Mouse (Mus musculus) neural tube, embryonic 13.5 days (tissue): ENCODE results near the gene Bcl7b. TPM values are rescaled to one million over a fixed set of nuclear protein-coding genes. Genes with fewer than 3 reads are reported as not detected.
A peak's percentile ranks its signal among the peaks of the same experiment; 100 is the strongest.

Experiments
- ATAC-seq: fragments of 200-750 bp; cut with Nextera tagmentation; 2 replicates; pipeline ENCODE4 v1.8.0; 2017; ENCODE audit warnings: low read depth, mild to moderate bottlenecking, moderate TSS enrichment, moderate library complexity
- H3K27ac ChIP-seq: fragments of 300-500 bp; sonication (generic); replicated peaks from 2 replicates; pipeline ENCODE4 v1.5.1; 2015; ENCODE audit warnings: moderate library complexity, mild to moderate bottlenecking, inconsistent platforms
- H3K27me3 ChIP-seq: fragments of 300-500 bp; sonication (generic); 2 replicates; pipeline ENCODE4 v1.6.1; 2015; ENCODE audit warnings: mild to moderate bottlenecking, inconsistent platforms
- H3K36me3 ChIP-seq: fragments of 300-500 bp; sonication (generic); 2 replicates; pipeline ENCODE4 v1.6.1; 2015; ENCODE audit warnings: mild to moderate bottlenecking, inconsistent platforms
- H3K4me1 ChIP-seq: fragments of 300-500 bp; sonication (generic); replicated peaks from 2 replicates; pipeline ENCODE4 v1.6.1; 2015; ENCODE audit warnings: inconsistent platforms
- H3K4me2 ChIP-seq: fragments of 300-500 bp; sonication (generic); 2 replicates; pipeline ENCODE4 v1.6.1; 2015; ENCODE audit warnings: inconsistent platforms, mild to moderate bottlenecking, moderate library complexity
- H3K4me3 ChIP-seq: fragments of 300-500 bp; sonication (generic); 2 replicates; pipeline ENCODE4 v1.5.1; 2015; ENCODE audit warnings: mild to moderate bottlenecking, inconsistent platforms
- H3K9ac ChIP-seq: fragments of 300-500 bp; sonication (generic); 2 replicates; pipeline ENCODE4 v1.6.1; 2015; ENCODE audit warnings: moderate library complexity, mild to moderate bottlenecking, inconsistent platforms
- H3K9me3 ChIP-seq: fragments of 300-500 bp; sonication (generic); 2 replicates; pipeline ENCODE4 v1.6.1; 2016; ENCODE audit warnings: inconsistent platforms
- WGBS: fragments of 180-500 bp; shearing (Covaris S2); methylation state at CpG from one replicate; pipeline ENCODE4 v1.1.7; 2015; 5-methylcytosine and 5-hydroxymethylcytosine counted together
- polyA plus RNA-seq: library from polyadenylated mRNA; unstranded; fragments of >200 nt; fragmentation: Nextera tagmentation; extraction: Ambion mirVana; gene quantifications from 2 replicates; pipeline ENCODE4 v1.2.1, GENCODE M21; 2015

The Bcl7b gene
- polyA plus RNA-seq, 1 experiment from 2014 or later = 49.2 TPM

DNA sequence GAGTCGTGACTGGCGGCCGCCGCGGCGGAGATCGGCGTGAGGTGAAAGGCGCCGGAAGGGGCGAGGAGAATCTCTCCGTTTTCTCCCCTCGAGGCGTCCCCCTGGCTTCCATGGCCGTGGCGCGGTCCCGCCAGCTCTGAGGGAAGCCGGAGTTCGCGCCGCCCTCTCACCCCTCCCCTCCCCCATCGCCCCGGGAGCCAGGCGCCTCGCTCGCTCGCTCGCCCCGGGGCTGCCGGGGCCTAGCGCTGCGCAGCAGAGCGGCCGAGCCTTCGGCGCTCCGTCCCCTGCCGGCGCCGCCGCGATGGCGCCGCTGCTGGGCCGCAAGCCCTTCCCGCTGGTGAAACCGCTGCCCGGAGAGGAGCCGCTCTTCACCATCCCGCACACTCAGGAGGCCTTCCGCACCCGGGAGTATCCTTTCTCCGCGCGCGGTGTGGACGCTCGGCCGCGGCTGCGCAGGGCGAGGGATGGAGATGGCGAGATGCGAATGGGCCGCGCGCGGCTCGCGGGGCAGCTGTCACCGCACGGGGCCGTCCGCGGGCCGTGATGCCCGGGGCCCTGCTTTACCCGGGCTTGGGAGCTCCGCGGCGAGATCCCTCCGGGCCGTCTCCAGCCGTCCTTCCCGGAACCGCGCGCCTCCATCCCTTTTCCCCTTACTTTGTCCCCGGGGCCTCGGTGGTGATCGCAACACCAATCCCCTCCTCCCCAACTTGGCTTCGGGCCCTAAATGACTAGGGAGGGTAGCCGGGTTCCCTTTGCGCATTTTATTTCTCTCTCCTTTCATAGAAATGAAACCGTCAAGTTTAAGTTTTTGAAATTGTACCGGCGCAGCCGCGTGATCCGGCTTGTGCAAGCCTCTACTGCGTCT lies 19.5 kb downstream of the Bcl7b start:
- Histone ChIP-seq H3K9me3 (0 out of 2 replicates have a peak, but pooled peaks cover 4% of the 10 kb centered on the region), H3K27me3 (no peaks in the 10 kb centered on the region), H3K27ac (peak overlapping the region; percentile 98), H3K9ac (peak overlapping the region; percentile 95), H3K4me3 (peak overlapping the region; percentile 99), H3K36me3 (peaks cover 19% of the 10 kb centered on the region), H3K4me2 (peak overlapping the region; percentile 92), H3K4me1 (peaks cover 50% of the 10 kb centered on the region)
- under 1% methylated on average over 87 of the region's 102 CpGs for WGBS
- ATAC-seq = peak; percentile 62

DNA sequence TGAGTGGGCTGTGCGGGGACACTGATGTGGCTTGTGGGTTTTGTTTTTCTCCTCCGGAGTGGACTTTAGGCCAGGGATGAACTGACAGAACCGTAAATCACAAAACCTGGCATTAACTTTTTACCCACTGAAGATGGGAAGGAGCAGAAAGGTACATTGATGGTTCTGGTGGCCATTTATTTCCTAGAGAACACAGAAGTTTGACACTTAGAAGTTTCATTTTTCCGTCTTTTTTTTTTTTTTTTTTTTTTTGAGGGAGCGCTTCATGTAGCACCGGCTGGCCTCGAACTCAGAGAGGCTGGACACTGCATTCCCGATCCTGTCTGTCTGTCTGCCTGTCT lies 20.1 kb downstream of the Bcl7b start:
- peaks cover 56% of the 10 kb centered on the region for H3K4me1 ChIP-seq
- H3K4me2 ChIP-seq = peak overlapping the region; percentile 92
- under 1% methylated on average over 8 of the region's 8 CpGs for WGBS
- peak overlapping the region; percentile 99 for H3K4me3 ChIP-seq
- H3K9ac ChIP-seq = peak overlapping the region; percentile 95
- no peak for ATAC-seq
- no peaks in the 10 kb centered on the region for H3K27me3 ChIP-seq
- 0 out of 2 replicates have a peak, but pooled peaks cover 4% of the 10 kb centered on the region for H3K9me3 ChIP-seq
- peaks cover 17% of the 10 kb centered on the region for H3K36me3 ChIP-seq
- peak overlapping the region; percentile 98 for H3K27ac ChIP-seq

DNA sequence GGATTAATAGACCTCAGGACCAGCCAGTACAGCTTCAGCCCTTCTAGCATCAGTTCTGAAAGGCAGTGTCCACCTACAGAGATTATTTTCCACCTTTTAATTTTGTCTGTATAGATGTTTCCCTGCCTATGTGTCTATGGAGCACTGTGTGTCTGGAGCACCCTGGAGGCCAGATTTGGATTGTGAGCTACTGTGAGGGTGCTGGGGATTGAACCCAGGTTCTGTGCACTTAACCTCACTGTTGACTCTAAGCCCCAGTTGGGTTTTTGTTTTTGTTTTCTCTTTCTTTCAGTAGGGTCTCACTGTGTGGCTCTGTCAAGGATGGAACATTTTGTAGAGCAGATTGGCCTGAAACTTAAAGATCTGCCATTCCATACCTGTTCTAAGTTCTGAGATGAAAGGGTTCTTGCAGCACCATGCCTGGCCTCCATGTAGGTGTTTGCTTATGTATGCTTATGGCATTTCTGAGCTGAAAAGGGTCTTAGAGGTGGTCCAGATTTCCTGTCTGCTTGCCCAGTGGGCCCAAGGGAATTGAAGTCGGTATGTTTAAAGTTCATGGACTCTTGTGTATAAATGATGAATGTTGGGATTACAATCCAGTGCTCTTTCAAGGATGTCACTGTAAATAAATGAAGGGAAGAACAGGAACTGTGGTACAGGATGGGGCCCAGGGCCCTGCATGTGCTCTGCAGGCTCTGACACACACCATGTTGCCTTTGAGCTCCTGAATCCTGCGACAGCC lies 21.4 kb downstream of the Bcl7b start:
- H3K36me3 ChIP-seq = peaks cover 17% of the 10 kb centered on the region
- H3K9ac ChIP-seq = peak overlapping the region; percentile 95
- peaks cover 67% of the 10 kb centered on the region for H3K4me1 ChIP-seq
- 0 out of 2 replicates have a peak, but pooled peaks cover 3% of the 10 kb centered on the region for H3K9me3 ChIP-seq
- 55% methylated on average over 2 of the region's 2 CpGs for WGBS
- peak overlapping the region; percentile 99 for H3K4me3 ChIP-seq
- no peak for ATAC-seq
- H3K27me3 ChIP-seq = no peaks in the 10 kb centered on the region
- H3K27ac ChIP-seq = no peak overlapping the region
- H3K4me2 ChIP-seq = peak overlapping the region; percentile 92

DNA sequence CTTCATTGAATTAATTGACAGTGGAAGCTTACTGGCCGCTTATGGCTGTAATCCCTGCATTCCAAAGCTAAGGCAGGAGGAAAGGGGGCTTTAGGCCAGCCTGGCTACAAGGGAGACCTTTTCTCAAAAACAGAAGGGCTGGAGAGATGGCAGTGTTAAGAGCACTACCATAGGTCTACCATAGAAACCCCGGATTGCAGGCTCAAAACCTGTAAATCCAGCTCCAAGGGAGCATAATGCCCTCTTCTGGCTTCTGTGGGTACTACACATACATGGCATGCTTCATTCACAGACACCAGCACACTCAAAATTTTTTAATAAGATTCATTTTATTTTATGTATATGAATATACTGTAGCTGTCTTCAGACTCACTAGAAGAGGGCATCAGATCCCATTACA lies 23.5 kb downstream of the Bcl7b start:
- ATAC-seq = no peak
- no peak overlapping the region for H3K4me2 ChIP-seq
- WGBS = 37% methylated on average over 2 of the region's 2 CpGs
- H3K27ac ChIP-seq = no peak overlapping the region
- no peaks in the 10 kb centered on the region for H3K9me3 ChIP-seq
- no peak overlapping the region for H3K9ac ChIP-seq
- H3K4me3 ChIP-seq = no peak overlapping the region
- peaks cover 32% of the 10 kb centered on the region for H3K36me3 ChIP-seq
- H3K27me3 ChIP-seq = no peaks in the 10 kb centered on the region
- peaks cover 60% of the 10 kb centered on the region for H3K4me1 ChIP-seq

DNA sequence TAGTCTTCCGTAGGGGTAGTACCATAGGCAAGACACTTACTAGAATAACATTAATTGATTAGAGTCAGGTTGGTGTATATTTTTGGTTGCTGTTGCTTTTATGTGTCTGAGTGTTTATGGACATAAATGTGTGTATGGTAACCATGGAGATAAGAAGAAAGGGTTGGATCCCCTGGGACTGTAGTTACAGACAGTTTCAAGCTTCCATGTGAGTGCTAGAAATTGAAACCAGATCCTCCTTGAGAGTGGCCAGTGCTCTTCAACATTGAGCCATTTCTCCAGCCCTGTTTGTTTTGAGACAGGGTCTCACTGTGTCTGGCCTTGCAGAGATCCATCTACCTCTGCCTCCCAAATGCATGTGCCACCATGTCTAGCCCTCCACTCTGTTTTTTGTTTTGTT lies 24.3 kb downstream of the Bcl7b start:
- Histone ChIP-seq H3K4me2 (no peak overlapping the region), H3K4me3 (no peak overlapping the region), H3K4me1 (peaks cover 60% of the 10 kb centered on the region), H3K36me3 (peaks cover 38% of the 10 kb centered on the region), H3K9me3 (no peaks in the 10 kb centered on the region), H3K9ac (0 out of 2 replicates have a peak overlapping the region, but pooled peaks have one; percentile 22), H3K27ac (no peak overlapping the region), H3K27me3 (no peaks in the 10 kb centered on the region)
- 94% methylated on average over 1 of the region's 1 CpGs for WGBS
- ATAC-seq = no peak

DNA sequence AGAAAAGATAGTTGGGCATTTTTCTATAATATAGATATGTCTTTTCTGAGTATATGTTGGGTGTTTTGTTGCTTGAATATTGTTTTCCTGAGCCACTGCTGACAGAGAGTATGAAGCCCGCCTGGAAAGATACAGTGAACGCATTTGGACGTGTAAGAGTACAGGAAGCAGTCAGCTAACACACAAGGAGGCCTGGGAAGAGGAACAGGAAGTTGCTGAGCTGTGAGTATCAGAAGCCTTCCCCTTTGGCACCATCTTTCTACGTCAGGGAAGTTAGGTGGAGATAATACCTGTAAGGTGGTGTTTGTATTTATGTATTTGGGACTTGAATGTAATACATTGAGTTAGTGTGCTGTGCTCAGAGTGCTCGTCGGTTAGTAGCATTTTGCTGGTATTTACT lies 28.3 kb downstream of the Bcl7b start:
- Histone ChIP-seq H3K4me1 (peaks cover 28% of the 10 kb centered on the region), H3K9me3 (no peaks in the 10 kb centered on the region), H3K27ac (no peak overlapping the region), H3K4me3 (no peak overlapping the region), H3K9ac (no peak overlapping the region), H3K27me3 (no peaks in the 10 kb centered on the region), H3K36me3 (peaks cover 60% of the 10 kb centered on the region), H3K4me2 (no peak overlapping the region)
- 88% methylated on average over 6 of the region's 6 CpGs for WGBS
- no peak for ATAC-seq

DNA sequence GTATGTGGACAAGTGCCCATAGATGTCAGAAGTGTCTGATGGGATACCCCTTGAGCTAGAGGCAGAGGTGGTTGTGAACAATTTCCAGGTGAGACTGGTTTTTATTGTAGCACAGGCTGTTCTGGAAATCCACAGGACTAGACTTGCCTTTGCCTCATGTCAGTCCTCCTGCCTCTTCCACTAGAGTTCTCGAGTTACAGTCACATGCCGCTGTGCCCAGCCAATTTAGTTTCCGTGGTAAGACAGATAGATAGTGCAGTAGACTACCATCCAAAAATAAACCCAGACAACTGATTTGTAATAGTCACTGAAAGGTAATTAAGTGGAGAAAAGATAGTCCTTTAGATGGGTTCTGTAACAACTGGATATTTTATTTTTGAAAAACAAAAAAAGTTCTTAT lies 34.7 kb downstream of the Bcl7b start:
- Histone ChIP-seq H3K36me3 (peaks cover 79% of the 10 kb centered on the region), H3K4me1 (no peaks in the 10 kb centered on the region), H3K9ac (no peak overlapping the region), H3K4me3 (no peak overlapping the region), H3K27ac (no peak overlapping the region), H3K27me3 (no peaks in the 10 kb centered on the region), H3K9me3 (no peaks in the 10 kb centered on the region), H3K4me2 (no peak overlapping the region)
- 83% methylated on average over 3 of the region's 3 CpGs for WGBS
- ATAC-seq = no peak

DNA sequence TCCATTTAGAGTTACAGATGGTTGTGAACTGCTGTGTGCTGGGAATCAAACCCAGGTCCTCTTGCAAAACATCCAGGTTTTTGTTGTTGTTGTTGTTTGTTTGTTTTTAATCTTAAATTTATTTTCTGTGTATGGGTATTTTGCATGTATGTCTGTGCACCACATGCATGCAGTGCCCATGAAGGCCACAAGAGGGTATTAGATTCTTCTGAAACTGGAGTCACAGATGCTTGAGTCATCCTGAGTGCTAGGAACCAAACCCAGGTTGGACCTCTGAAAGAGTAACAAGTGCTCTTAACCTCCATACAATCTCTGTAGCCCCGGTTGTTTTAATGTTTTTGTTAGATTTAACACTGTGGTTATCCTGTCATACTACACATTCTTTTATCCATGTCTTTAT lies 40.1 kb downstream of the Bcl7b start:
- Histone ChIP-seq H3K9ac (no peak overlapping the region), H3K9me3 (no peaks in the 10 kb centered on the region), H3K4me2 (no peak overlapping the region), H3K27me3 (no peaks in the 10 kb centered on the region), H3K4me1 (no peaks in the 10 kb centered on the region), H3K4me3 (no peak overlapping the region), H3K36me3 (peaks cover 90% of the 10 kb centered on the region), H3K27ac (no peak overlapping the region)
- WGBS = 95% methylated on average over 1 of the region's 1 CpGs
- no peak for ATAC-seq

DNA sequence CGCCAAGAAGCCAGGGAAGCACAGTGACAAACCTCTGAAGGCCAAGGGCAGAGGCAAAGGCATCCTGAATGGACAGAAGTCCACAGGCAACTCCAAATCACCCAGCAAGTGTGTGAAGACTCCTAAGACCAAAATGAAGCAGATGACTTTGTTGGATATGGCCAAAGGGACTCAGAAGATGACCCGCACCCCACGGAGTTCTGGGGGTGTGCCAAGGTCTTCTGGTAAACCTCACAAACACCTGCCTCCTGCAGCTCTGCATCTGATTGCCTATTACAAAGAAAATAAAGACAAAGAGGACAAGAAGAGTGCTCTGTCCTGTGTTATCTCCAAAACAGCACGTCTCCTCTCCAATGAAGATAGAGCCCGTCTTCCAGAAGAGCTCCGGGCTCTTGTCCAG lies 48.8 kb downstream of the Bcl7b start:
- no peaks in the 10 kb centered on the region for H3K27me3 ChIP-seq
- no peak for ATAC-seq
- H3K27ac ChIP-seq = no peak overlapping the region
- no peak overlapping the region for H3K4me2 ChIP-seq
- H3K4me3 ChIP-seq = no peak overlapping the region
- peaks cover 93% of the 10 kb centered on the region for H3K36me3 ChIP-seq
- H3K9me3 ChIP-seq = no peaks in the 10 kb centered on the region
- WGBS = 96% methylated on average over 6 of the region's 6 CpGs
- no peak overlapping the region for H3K9ac ChIP-seq
- H3K4me1 ChIP-seq = no peaks in the 10 kb centered on the region

DNA sequence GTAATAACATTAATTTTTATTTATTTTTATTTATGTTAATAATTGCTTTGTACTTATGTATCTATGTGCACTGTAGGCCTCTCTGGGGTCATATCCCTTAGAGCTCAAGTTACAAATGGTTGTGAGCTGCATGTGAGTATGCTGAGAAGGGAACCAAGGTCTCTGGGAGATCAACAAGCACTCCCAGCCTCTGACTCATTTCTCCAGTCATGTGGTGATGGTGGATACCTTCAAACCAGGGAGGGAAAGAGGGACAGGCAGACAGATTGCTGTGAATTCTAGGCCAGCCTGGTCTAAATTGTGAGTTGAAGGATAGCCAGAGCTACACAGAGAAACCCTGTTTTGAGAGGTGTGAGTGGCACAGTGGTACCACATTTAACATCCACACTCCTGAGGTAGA lies 52.9 kb downstream of the Bcl7b start:
- no peak for ATAC-seq
- Histone ChIP-seq H3K4me2 (no peak overlapping the region), H3K4me1 (no peaks in the 10 kb centered on the region), H3K9me3 (no peaks in the 10 kb centered on the region), H3K36me3 (peaks cover 91% of the 10 kb centered on the region), H3K9ac (no peak overlapping the region), H3K4me3 (no peak overlapping the region), H3K27ac (no peak overlapping the region), H3K27me3 (no peaks in the 10 kb centered on the region)

DNA sequence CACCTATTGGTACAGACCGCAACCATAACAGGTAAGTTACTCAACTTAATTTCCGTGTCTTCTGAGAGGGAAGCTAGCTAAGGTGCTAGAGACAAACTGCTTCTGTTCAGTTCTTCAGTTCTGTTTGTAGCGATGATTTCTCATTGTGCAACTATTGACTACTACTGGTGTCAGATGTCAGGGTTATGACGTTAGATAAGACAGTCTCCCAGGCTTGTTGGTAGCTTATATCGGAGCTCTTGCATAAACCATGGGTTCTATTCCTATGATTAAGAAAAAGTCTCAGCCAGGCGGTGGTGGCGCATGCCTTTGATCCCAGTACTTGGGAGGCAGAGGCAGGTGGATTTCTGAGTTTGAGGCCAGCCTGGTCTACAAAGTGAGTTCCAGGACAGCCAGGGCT lies 54.0 kb downstream of the Bcl7b start:
- Histone ChIP-seq H3K4me1 (no peaks in the 10 kb centered on the region), H3K9ac (no peak overlapping the region), H3K27me3 (no peaks in the 10 kb centered on the region), H3K27ac (no peak overlapping the region), H3K4me3 (no peak overlapping the region), H3K4me2 (no peak overlapping the region), H3K36me3 (peaks cover 88% of the 10 kb centered on the region), H3K9me3 (no peaks in the 10 kb centered on the region)
- ATAC-seq = no peak
- WGBS = 92% methylated on average over 7 of the region's 7 CpGs

DNA sequence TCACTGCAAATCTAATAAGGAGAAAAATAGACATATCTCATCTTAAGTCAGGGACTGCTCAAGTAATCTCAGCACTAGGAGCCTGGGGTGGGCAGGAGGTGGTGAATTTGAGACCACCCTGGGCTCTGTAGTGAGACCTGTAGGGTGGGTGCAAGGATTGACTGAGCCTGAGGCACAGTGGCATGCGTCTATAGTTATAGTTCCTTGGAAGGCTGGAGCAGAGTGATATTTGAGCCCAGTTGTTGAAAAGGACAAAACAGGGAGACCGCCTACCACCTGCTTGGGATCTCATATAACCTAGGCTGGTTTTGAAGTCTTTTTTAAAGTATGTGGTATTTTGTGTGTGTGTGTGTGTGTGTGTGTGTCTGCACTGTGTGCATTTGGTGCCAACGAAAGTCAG lies 56.1 kb downstream of the Bcl7b start:
- no peak for ATAC-seq
- Histone ChIP-seq H3K9me3 (no peaks in the 10 kb centered on the region), H3K4me3 (no peak overlapping the region), H3K4me1 (no peaks in the 10 kb centered on the region), H3K27me3 (no peaks in the 10 kb centered on the region), H3K9ac (no peak overlapping the region), H3K27ac (no peak overlapping the region), H3K4me2 (no peak overlapping the region), H3K36me3 (peaks cover 87% of the 10 kb centered on the region)
- WGBS = 95% methylated on average over 3 of the region's 3 CpGs
